Mouse (Mus musculus) ES-Bruce4 (cell line): ENCODE data around the gene Ly6g6f. TPM values are rescaled to one million over a fixed set of nuclear protein-coding genes. Genes with fewer than 3 reads are reported as not detected.
"Not testable (repeated sequence)": the region's sequence is repeated elsewhere in the genome, so short reads cannot be mapped to it uniquely, and the experiment has no call there.

Experiments
- H3K27ac ChIP-seq: 2 replicates; pipeline ENCODE4 v1.5.1; 2012; ENCODE audit warnings: low read length, inconsistent platforms; ENCODE audit not compliant: insufficient read depth
- H3K27me3 ChIP-seq: 2 replicates; pipeline ENCODE4 v1.6.1; 2012; ENCODE audit warnings: mild to moderate bottlenecking, low read length, inconsistent platforms; ENCODE audit not compliant: control insufficient read depth, poor library complexity, insufficient read depth, severe bottlenecking
- H3K36me3 ChIP-seq: 2 replicates; pipeline ENCODE4 v1.6.1; 2012; ENCODE audit warnings: inconsistent platforms, mild to moderate bottlenecking, low read length, moderate library complexity; ENCODE audit not compliant: control insufficient read depth, poor library complexity, insufficient read depth, severe bottlenecking
- H3K4me1 ChIP-seq: one replicate; pipeline ENCODE4 v1.8.1; 2011; ENCODE audit warnings: low read length; ENCODE audit not compliant: control insufficient read depth, insufficient read depth
- H3K4me3 ChIP-seq: 2 replicates; pipeline ENCODE4 v1.5.1; 2011; ENCODE audit warnings: low read depth, mild to moderate bottlenecking, low read length
- H3K9ac ChIP-seq: 2 replicates; pipeline ENCODE4 v1.6.1; 2012; ENCODE audit warnings: low read depth, mild to moderate bottlenecking, inconsistent platforms; ENCODE audit not compliant: poor library complexity, severe bottlenecking
- H3K9me3 ChIP-seq: replicated peaks from 2 replicates; pipeline ENCODE4 v1.6.1; 2012; ENCODE audit warnings: mild to moderate bottlenecking, low read length, inconsistent platforms; ENCODE audit not compliant: control insufficient read depth, poor library complexity, insufficient read depth, severe bottlenecking
- CTCF ChIP-seq: IDR thresholded peaks from one replicate; pipeline ENCODE4 v1.8.1; 2011; ENCODE audit warnings: low read depth, low read length
- EP300 ChIP-seq: IDR thresholded peaks from 2 replicates; pipeline ENCODE4 v1.6.1; 2011; ENCODE audit warnings: low read depth, low read length; ENCODE audit not compliant: insufficient read depth
- POLR2A ChIP-seq: IDR thresholded peaks from one replicate; pipeline ENCODE4 v1.8.1; 2011; ENCODE audit warnings: low read length; ENCODE audit not compliant: insufficient read depth
- polyA plus RNA-seq: library from polyadenylated mRNA; stranded (reverse); fragments of >200 nt; gene quantifications from 2 replicates; pipeline ENCODE4 v1.2.4, GENCODE M21; 2011; ENCODE audit warnings: low read depth; ENCODE audit not compliant: missing spikeins, insufficient read depth, insufficient read length

Ly6g6f gene
- polyA plus RNA-seq, 1 experiment: not detected

DNA sequence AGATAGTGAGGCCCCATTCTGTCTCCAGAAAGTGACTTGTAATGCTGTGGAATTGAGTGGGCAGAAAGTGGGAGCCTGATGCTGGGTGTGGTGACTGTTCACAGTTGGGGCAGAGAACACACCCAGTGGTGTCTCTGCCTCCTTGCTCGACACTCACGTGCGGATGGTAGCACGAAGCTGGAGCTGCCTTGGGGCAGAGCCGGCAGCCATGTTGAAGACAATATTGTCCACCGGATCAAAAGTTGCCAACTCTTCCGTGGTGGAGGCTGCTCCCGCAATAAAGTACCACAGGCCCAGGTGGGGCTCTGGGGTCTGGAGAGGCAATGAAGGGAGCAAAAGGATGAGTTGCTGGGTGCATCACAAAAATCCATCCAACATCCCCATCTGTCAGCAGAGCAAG, 45.6 kb upstream of the Ly6g6f start:
- no peaks in the 10 kb centered on the region for H3K4me1 ChIP-seq
- no peaks in the 10 kb centered on the region for H3K9me3 ChIP-seq
- no peaks in the 10 kb centered on the region for H3K36me3 ChIP-seq
- H3K27me3 ChIP-seq: no peaks in the 10 kb centered on the region
- TF ChIP-seq CTCF: no peak
- H3K9ac ChIP-seq: no peak overlapping the region
- H3K27ac ChIP-seq: no peak overlapping the region
- no peak overlapping the region for H3K4me3 ChIP-seq

DNA sequence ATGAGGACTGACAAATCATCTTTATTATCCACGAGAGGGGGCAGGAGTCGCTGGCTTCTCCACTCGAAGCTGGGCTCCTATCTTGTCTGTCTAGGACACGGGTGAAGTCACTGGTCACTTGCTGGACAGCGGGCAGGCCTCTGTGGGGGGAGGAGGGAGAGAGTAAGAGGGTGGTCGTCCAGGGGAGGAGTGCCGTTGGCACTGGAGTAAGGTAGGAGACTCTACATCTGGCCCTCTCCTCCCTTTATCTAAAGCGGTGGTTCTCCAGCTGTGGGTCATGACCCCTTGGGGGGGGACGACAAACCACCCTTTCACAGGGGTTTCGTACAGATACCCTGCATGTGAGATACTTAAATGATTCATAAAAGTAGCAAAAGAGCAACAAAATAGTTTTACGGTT, 43.6 kb upstream of the Ly6g6f start:
- no peak overlapping the region for H3K9ac ChIP-seq
- H3K4me3 ChIP-seq: no peak overlapping the region

DNA sequence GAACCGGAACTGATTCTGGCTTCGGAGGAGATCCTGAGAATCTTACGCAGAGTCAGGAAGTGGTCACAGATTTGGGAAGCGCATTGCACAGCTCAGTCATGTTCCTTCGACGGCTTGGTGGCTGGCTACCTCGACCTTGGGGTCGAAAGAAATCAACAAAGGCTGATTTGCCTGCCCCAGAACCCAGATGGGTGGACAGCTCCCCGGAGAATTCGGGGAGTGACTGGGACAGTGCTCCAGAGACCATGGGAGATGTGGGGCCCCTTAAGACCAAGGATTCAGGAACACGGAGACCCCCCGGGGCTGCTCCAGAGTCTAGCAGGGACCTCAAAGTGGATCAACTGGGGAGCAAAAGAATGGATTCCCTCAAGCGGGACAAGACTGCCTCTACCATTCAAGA, 41.6 kb upstream of the Ly6g6f start:
- peaks cover 8% of the 10 kb centered on the region for H3K36me3 ChIP-seq
- H3K27ac ChIP-seq: no peak overlapping the region
- no peak overlapping the region for H3K9ac ChIP-seq

More for the DNA sequence above, 43.6 kb upstream of the Ly6g6f start:
- peaks cover 3% of the 10 kb centered on the region for H3K36me3 ChIP-seq
- H3K27ac ChIP-seq: no peak overlapping the region
- no peaks in the 10 kb centered on the region for H3K27me3 ChIP-seq
- H3K9me3 ChIP-seq: no peaks in the 10 kb centered on the region
- TF ChIP-seq CTCF (no peak), EP300 (no peak), POLR2A (no peak)
- H3K4me1 ChIP-seq: no peaks in the 10 kb centered on the region

DNA sequence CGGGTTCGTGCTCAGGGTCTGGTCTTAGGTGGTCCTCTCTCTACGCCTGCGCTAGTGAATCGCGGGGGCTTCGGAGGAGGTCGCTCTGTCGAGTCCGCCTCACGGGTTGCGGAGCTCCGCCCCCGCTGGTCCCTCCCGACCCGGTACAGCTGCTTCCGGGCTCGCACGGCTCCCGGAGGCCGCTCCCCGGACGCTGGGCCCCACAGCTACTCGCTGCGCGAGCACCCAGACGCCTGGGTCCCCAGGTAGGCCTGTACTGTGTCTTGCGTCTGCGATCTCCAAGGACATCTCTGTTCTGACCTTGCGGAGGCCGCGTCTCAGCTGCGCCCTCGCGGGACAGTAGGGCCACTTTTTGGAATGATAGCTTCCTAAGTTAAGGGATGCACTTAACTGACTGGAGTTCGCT, 40.8 kb upstream of the Ly6g6f start, which contains the start of gene D17H6S53E:
Gene D17H6S53E (plus strand): TSS at position 168 of the 406 bp plus-strand sequence.
- no peak for TF ChIP-seq POLR2A
- no peak for TF ChIP-seq EP300
- no peaks in the 10 kb centered on the region for H3K27me3 ChIP-seq
- no peaks in the 10 kb centered on the region for H3K4me1 ChIP-seq
- no peak within 1 kb of the TSS for H3K27ac ChIP-seq
- peak within 1 kb of the TSS; percentile 75 for H3K9ac ChIP-seq
- no peaks in the 10 kb centered on the region for H3K9me3 ChIP-seq
- peak within 1 kb of the TSS; percentile 45 for H3K4me3 ChIP-seq
- peaks cover 8% of the 10 kb centered on the region for H3K36me3 ChIP-seq

More for the DNA sequence above, 41.6 kb upstream of the Ly6g6f start:
- Histone ChIP-seq H3K4me1 (no peaks in the 10 kb centered on the region), H3K4me3 (no peak overlapping the region), H3K27me3 (no peaks in the 10 kb centered on the region), H3K9me3 (no peaks in the 10 kb centered on the region)
- no peak for TF ChIP-seq POLR2A

DNA sequence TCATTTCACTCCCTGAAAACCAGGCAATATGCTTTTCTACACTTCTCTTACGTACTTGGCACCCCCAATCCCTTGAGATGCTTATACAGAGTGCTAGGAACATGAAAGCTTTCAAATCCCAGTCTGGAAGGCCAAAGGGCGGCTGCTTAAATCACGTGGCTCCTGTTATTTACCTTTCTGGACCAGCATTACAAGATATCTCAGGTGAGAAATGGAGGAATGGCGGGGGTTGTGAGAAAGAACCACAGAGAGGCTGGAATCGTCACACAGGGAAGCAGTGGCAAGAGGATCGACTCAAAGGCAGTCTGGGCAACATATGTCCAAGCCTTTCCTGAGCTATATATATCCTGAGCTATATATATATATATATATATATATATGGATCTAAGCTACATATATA, 40.2 kb upstream of the Ly6g6f start:
- Histone ChIP-seq H3K27ac (no peak overlapping the region), H3K9me3 (no peaks in the 10 kb centered on the region), H3K9ac (peak overlapping the region; percentile 75), H3K36me3 (peaks cover 8% of the 10 kb centered on the region), H3K4me3 (no peak overlapping the region), H3K4me1 (no peaks in the 10 kb centered on the region), H3K27me3 (no peaks in the 10 kb centered on the region)
- TF ChIP-seq POLR2A: no peak
- no peak for TF ChIP-seq CTCF
- TF ChIP-seq EP300: no peak

DNA sequence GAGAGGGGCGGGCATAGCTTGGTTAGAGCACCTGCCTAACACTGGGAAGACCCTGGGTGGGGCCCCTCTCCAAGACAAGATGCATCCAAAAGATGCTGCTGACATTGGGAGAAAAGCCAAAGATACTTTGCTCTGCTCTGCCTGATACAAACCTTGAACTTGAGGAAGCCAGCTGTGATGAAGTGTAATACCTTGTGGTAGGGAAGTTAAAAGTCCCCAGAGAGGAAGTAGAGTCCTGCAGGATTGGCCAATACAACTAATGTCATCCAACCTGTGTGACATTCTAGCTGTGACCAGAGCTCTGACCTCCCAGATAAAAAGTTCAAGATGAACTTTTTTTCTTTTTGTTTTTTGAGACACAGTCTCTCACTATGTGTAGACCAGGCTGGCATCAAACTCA, 39.7 kb upstream of the Ly6g6f start:
- Histone ChIP-seq H3K9me3 (no peaks in the 10 kb centered on the region), H3K9ac (no peak overlapping the region), H3K4me3 (no peak overlapping the region), H3K36me3 (peaks cover 8% of the 10 kb centered on the region), H3K27ac (no peak overlapping the region), H3K4me1 (no peaks in the 10 kb centered on the region), H3K27me3 (no peaks in the 10 kb centered on the region)
- no peak for TF ChIP-seq CTCF
- TF ChIP-seq POLR2A: no peak
- no peak for TF ChIP-seq EP300

DNA sequence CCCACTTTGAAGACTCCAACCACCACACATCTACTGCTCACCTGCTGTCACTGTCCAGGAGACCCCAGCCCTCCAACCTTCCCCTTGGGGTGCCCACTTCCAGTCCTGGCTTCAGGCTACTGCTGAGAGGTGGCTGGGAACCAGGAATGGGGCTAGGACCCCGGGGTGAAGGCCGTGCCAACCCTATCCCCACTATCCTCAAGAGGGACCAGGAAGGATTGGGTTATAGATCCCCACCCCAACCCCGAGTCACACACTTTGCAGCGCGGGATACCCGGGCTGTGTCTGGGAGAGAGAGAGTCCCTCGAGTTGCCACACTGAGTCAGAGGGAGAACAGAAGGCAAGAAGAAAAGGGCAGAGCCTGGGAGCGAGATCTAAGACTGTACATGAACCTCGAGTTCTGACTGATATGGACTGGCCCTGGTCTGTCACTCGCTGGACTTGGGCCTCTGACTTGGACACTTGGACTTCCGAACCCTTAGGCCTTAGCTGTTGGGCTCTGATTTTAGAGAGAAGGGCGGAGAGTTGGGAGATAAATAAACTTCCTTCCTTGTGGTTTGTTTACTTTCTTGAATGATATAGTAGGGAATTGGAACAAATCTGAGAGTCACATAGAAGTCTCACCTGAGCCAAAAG, 39.0 kb upstream of the Ly6g6f start:
- not testable (repeated sequence) for H3K4me3 ChIP-seq, H3K27me3 ChIP-seq, H3K9me3 ChIP-seq, H3K9ac ChIP-seq, H3K36me3 ChIP-seq, H3K4me1 ChIP-seq, H3K27ac ChIP-seq

DNA sequence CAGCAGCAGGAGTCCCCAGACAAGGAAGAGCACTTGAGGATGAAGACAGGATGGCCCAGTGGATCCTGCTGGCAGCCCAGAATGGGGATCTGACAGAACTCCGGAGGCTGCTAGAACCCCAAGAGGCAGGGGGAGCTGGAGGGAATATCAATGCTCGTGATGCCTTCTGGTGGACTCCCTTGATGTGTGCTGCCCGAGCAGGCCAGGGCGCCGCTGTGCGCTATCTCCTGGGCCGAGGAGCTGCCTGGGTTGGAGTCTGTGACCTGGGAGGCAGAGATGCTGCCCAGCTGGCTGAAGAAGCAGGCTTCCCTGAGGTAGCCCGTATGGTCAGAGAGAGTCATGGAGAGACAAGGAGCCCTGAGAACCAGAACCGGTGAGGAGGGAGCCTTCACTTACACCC, 37.9 kb upstream of the Ly6g6f start:
- H3K4me3 ChIP-seq, H3K27me3 ChIP-seq, H3K4me1 ChIP-seq, H3K9me3 ChIP-seq, H3K27ac ChIP-seq, H3K9ac ChIP-seq: not testable (repeated sequence)
- peaks cover 12% of the 10 kb centered on the region for H3K36me3 ChIP-seq
